Mouse (Mus musculus) C2C12 (cell line): ENCODE data around the gene Trim65. TPM values are rescaled to one million over a fixed set of nuclear protein-coding genes. Genes with fewer than 3 reads are reported as not detected.
A peak's percentile ranks its signal among the peaks of the same experiment; 100 is the strongest.

ENCODE experiments used
- H3K27me3 ChIP-seq: one replicate; pipeline ENCODE4 v1.6.1; 2011; ENCODE audit not compliant: control insufficient read depth, insufficient read depth, insufficient read length
- H3K36me3 ChIP-seq: one replicate; pipeline ENCODE4 v1.6.1; 2011; ENCODE audit not compliant: control insufficient read depth, insufficient read depth
- H3K4me3 ChIP-seq: one replicate; pipeline ENCODE4 v1.5.1; 2011; ENCODE audit warnings: mild to moderate bottlenecking, control low read depth; ENCODE audit not compliant: poor library complexity, insufficient read depth, severe bottlenecking
- H3K79me2 ChIP-seq: one replicate; pipeline ENCODE4 v1.6.1; 2011; ENCODE audit not compliant: control insufficient read depth, insufficient read depth
- H3K79me3 ChIP-seq: one replicate; pipeline ENCODE4 v1.6.1; 2011; ENCODE audit warnings: low read depth, control low read depth
- H3ac ChIP-seq: one replicate; pipeline ENCODE3; 2011; ENCODE audit warnings: low read depth; ENCODE audit not compliant: control insufficient read depth, insufficient read length
- CEBPB ChIP-seq: IDR thresholded peaks from one replicate; pipeline ENCODE4 v1.6.1; 2011; ENCODE audit warnings: low read depth, mild to moderate bottlenecking, control low read depth, moderate library complexity
- CTCF ChIP-seq: IDR thresholded peaks from one replicate; pipeline ENCODE4 v1.5.1; 2011; ENCODE audit not compliant: control insufficient read depth, insufficient read depth, insufficient read length
- FOSL1 ChIP-seq: IDR thresholded peaks from one replicate; pipeline ENCODE4 v1.8.0; 2011; ENCODE audit warnings: mild to moderate bottlenecking, low read length; ENCODE audit not compliant: poor library complexity, insufficient read depth, severe bottlenecking
- MAX ChIP-seq: IDR thresholded peaks from one replicate; pipeline ENCODE4 v1.6.1; 2011; ENCODE audit warnings: mild to moderate bottlenecking, control low read depth
- MYOD1 ChIP-seq: IDR thresholded peaks from one replicate; pipeline ENCODE4 v1.6.1; 2011; ENCODE audit warnings: low read depth; ENCODE audit not compliant: control insufficient read depth, insufficient read length
- MYOG ChIP-seq: IDR thresholded peaks from one replicate; pipeline ENCODE4 v1.6.1; 2011; ENCODE audit not compliant: control insufficient read depth, insufficient read length; ENCODE audit errors: extremely low read depth
- USF1 ChIP-seq: IDR thresholded peaks from one replicate; pipeline ENCODE4 v1.6.1; 2011; ENCODE audit warnings: low read depth, mild to moderate bottlenecking, control low read depth, moderate library complexity
- polyA plus RNA-seq: library from polyadenylated mRNA; unstranded; fragments of >200 nt; fragmentation: generic; extraction: Trizol; gene quantifications from one replicate; pipeline ENCODE4 v1.2.1, GENCODE M21; 2012; ENCODE audit warnings: missing spikeins

The Trim65 gene
- polyA plus RNA-seq, 1 experiment: 2.7 TPM

DNA sequence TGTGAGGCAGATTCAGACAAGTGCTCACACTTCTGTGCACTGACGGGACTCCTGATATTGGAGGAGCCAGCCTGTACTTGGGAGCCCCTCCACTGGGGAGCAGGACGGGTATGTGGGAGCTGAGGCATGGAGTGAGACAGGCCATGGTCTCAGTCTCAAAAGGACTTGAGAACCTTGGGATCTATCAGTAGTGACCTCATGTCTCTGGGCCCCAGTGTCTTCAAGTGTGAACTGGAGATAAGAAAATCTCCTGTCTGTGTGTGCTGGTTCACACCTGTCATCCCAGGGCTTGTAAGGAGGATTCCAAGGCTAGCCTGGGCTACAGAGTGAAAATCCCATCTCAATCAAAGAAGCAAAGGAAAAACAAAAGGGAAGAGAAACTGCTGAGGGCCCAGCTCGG lies 12.5 kb upstream of the Trim65 start:
- Histone ChIP-seq H3ac (no peak overlapping the region), H3K79me2 (peaks cover 2% of the 10 kb centered on the region), H3K79me3 (no peaks in the 10 kb centered on the region), H3K36me3 (peaks cover 73% of the 10 kb centered on the region), H3K27me3 (no peaks in the 10 kb centered on the region), H3K4me3 (no peak overlapping the region)
- no peak for TF ChIP-seq CEBPB
- TF ChIP-seq MAX: no peak
- no peak for TF ChIP-seq CTCF
- TF ChIP-seq MYOD1: no peak
- TF ChIP-seq USF1: no peak
- no peak for TF ChIP-seq FOSL1
- TF ChIP-seq MYOG: no peak

DNA sequence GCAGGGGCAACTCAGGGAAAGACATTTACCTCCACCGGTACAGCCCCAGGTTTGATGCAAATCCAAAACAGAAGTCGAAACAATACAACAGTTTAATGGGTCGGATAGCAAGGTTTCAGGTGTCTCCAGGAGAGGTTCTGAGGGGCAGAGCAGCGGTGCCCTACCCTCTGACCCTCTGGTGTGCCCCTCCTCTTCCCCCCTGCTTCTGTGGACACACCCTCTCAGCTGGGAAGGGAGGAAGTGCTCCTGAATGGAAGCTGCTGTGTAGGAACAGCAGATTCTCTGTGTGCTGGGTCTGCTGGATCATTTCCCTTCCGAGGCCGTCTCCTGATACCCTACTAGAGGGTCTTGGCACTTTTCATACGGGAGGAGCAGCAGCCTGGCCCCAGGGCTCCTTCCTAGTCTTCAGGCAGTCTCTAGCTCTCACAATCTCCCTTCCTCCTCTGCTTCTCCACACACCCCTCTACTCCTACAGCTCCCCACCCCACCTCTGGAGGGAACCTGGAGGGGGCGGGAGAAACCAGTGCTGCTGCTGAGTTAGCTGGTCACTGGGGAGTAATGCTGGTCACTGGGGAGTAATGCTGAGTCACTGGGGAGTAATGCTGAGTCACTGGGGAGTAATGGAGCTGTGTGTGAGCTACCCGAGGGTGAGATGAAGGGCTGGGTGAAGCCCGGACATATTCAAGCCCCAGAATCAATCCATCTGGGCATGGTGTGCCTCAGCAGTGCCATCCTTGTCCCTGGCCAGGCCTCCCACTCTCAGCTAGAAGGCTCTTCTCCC lies 11.5 kb upstream of the Trim65 start:
- Histone ChIP-seq H3K4me3 (peak overlapping the region; percentile 6), H3K36me3 (peaks cover 63% of the 10 kb centered on the region), H3K79me3 (peaks cover 11% of the 10 kb centered on the region), H3ac (no peak overlapping the region), H3K79me2 (peaks cover 13% of the 10 kb centered on the region), H3K27me3 (no peaks in the 10 kb centered on the region)
- TF ChIP-seq CTCF (no peak), MYOD1 (no peak), MYOG (no peak), USF1 (no peak), CEBPB (no peak), FOSL1 (peak; percentile 93), MAX (peak; percentile 19)

GRCm38 (mm10) chr11:116138468-116139138 lies 7.7 kb upstream of the Trim65 start, which contains the start of gene Mrpl38:
TSS of gene Mrpl38 (minus strand) at chr11:116138868.
- TF ChIP-seq USF1: no peak
- TF ChIP-seq CTCF: peak; percentile 72
- TF ChIP-seq MAX: peak; percentile 48
- H3ac ChIP-seq: peak within 1 kb of the TSS; percentile 71
- H3K4me3 ChIP-seq: peak within 1 kb of the TSS; percentile 96
- H3K27me3 ChIP-seq: no peaks in the 10 kb centered on the region
- H3K79me2 ChIP-seq: peaks cover 36% of the 10 kb centered on the region
- peaks cover 28% of the 10 kb centered on the region for H3K79me3 ChIP-seq
- H3K36me3 ChIP-seq: peaks cover 56% of the 10 kb centered on the region

- H3K79me2 ChIP-seq: peaks cover 36% of the 10 kb centered on the region
- H3K36me3 ChIP-seq: peaks cover 54% of the 10 kb centered on the region
- no peaks in the 10 kb centered on the region for H3K27me3 ChIP-seq
- H3K4me3 ChIP-seq: peak overlapping the region; percentile 96
- peak overlapping the region; percentile 71 for H3ac ChIP-seq
- TF ChIP-seq MYOG (no peak), USF1 (no peak), MAX (no peak), FOSL1 (no peak), MYOD1 (no peak), CTCF (no peak), CEBPB (no peak)
- peaks cover 28% of the 10 kb centered on the region for H3K79me3 ChIP-seq
Observed at GRCm38 (mm10) chr11:116138096-116138467, 7.2 kb upstream of the Trim65 start.

- Histone ChIP-seq H3ac (no peak overlapping the region), H3K79me2 (peaks cover 52% of the 10 kb centered on the region), H3K36me3 (peaks cover 52% of the 10 kb centered on the region), H3K27me3 (no peaks in the 10 kb centered on the region), H3K4me3 (no peak overlapping the region), H3K79me3 (peaks cover 28% of the 10 kb centered on the region)
- TF ChIP-seq CEBPB (no peak), MYOG (no peak), USF1 (no peak), MAX (no peak), FOSL1 (no peak), CTCF (no peak)
Observed at GRCm38 (mm10) chr11:116134171-116134570, 3.2 kb upstream of the Trim65 start.

GRCm38 (mm10) chr11:116133497-116133896 lies 2.6 kb upstream of the Trim65 start:
- Histone ChIP-seq H3ac (no peak overlapping the region), H3K4me3 (no peak overlapping the region), H3K27me3 (no peaks in the 10 kb centered on the region), H3K36me3 (peaks cover 52% of the 10 kb centered on the region), H3K79me2 (peaks cover 52% of the 10 kb centered on the region), H3K79me3 (peaks cover 28% of the 10 kb centered on the region)
- TF ChIP-seq CEBPB: no peak
- TF ChIP-seq FOSL1: no peak
